Mouse (Mus musculus): Measurements from ENCODE around the gene Serpina3j. TPM values are rescaled to one million over a fixed set of nuclear protein-coding genes. Genes with fewer than 3 reads are reported as not detected.
"Not testable (repeated sequence)": the region's sequence is repeated elsewhere in the genome, so short reads cannot be mapped to it uniquely, and the experiment has no call there.

Serpina3j gene
- polyA plus RNA-seq, 1 experiment from 2014 or later, result not detected

GRCm38 (mm10) chr12:104347091-104347490, 32.7 kb downstream of the Serpina3j start:
- Histone ChIP-seq H3K4me3 (ENCODE audit: low read depth, low read length) (no peak overlapping the region), H3K9ac (ENCODE audit: low read length) (no peak overlapping the region), H3K4me1 (ENCODE audit: control insufficient read depth, insufficient read depth, low read length) (no peaks in the 10 kb centered on the region), H3K4me2 (ENCODE audit: low read depth) (no peak overlapping the region), H3K36me3 (ENCODE audit: control insufficient read depth, insufficient read depth, low read length) (no peaks in the 10 kb centered on the region), H3K27ac (ENCODE audit: low read depth, low read length) (no peak overlapping the region), H3K9me3 (ENCODE audit: control insufficient read depth, low read length) (no peaks in the 10 kb centered on the region), H3K27me3 (ENCODE audit: control insufficient read depth, insufficient read depth, low read length) (no peaks in the 10 kb centered on the region)
- no peak for DNase-seq (ENCODE audit: low spot score)
- WGBS, result 95% methylated on average over 2 of the region's 2 CpGs
- ATAC-seq (ENCODE audit: insufficient read depth, low FRiP score, low TSS enrichment), result no peak

GRCm38 (mm10) chr12:104351812-104352211, 37.5 kb downstream of the Serpina3j start:
- not testable (repeated sequence) for H3K36me3 ChIP-seq (ENCODE audit: control insufficient read depth, insufficient read depth, low read length); H3K4me1 ChIP-seq (ENCODE audit: control insufficient read depth, insufficient read depth, low read length); H3K27me3 ChIP-seq (ENCODE audit: control insufficient read depth, insufficient read depth, low read length); ATAC-seq (ENCODE audit: insufficient read depth, low FRiP score, low TSS enrichment); H3K9me3 ChIP-seq (ENCODE audit: control insufficient read depth, low read length); H3K4me2 ChIP-seq (ENCODE audit: low read depth); H3K9ac ChIP-seq (ENCODE audit: low read length); H3K4me3 ChIP-seq (ENCODE audit: low read depth, low read length); H3K27ac ChIP-seq (ENCODE audit: low read depth, low read length)
- 41% methylated on average over 3 of the region's 3 CpGs for WGBS
- peak; percentile 23 for DNase-seq (ENCODE audit: low spot score)

GRCm38 (mm10) chr12:104356006-104356405, 41.7 kb downstream of the Serpina3j start:
- no peaks in the 10 kb centered on the region for H3K4me1 ChIP-seq (ENCODE audit: control insufficient read depth, insufficient read depth, low read length)
- no peak overlapping the region for H3K9ac ChIP-seq (ENCODE audit: low read length)
- DNase-seq (ENCODE audit: low spot score) (no peak), ATAC-seq (ENCODE audit: insufficient read depth, low FRiP score, low TSS enrichment) (no peak)
- H3K27me3 ChIP-seq (ENCODE audit: control insufficient read depth, insufficient read depth, low read length), result no peaks in the 10 kb centered on the region
- no peak overlapping the region for H3K27ac ChIP-seq (ENCODE audit: low read depth, low read length)
- H3K4me3 ChIP-seq (ENCODE audit: low read depth, low read length), result no peak overlapping the region
- 94% methylated on average over 3 of the region's 3 CpGs for WGBS
- H3K9me3 ChIP-seq (ENCODE audit: control insufficient read depth, low read length), result no peaks in the 10 kb centered on the region
- no peaks in the 10 kb centered on the region for H3K36me3 ChIP-seq (ENCODE audit: control insufficient read depth, insufficient read depth, low read length)
- no peak overlapping the region for H3K4me2 ChIP-seq (ENCODE audit: low read depth)

DNA sequence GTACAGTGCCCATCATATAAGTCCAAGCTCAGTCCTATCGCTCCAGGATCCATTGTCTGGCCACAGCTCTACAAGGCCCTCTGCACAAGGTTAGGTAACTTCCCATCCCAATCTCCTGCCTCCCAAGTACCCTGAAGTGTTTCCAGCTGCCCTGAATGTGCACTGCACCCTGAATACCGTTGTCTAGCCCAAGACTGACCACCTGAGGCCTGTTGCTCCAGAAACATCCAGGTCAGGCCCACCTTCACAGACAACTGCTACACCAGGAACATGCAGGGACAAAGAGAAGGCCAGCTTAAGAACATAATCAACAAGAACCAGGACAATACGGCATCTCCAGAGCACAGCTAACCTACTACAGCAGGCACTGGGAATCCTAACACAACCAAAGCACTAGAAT, 55.6 kb downstream of the Serpina3j start:
- Histone ChIP-seq H3K4me1 (ENCODE audit: control insufficient read depth, insufficient read depth, low read length) (no peaks in the 10 kb centered on the region), H3K36me3 (ENCODE audit: control insufficient read depth, insufficient read depth, low read length) (no peaks in the 10 kb centered on the region), H3K4me3 (ENCODE audit: low read depth, low read length) (no peak overlapping the region), H3K27me3 (ENCODE audit: control insufficient read depth, insufficient read depth, low read length) (no peaks in the 10 kb centered on the region), H3K27ac (ENCODE audit: low read depth, low read length) (no peak overlapping the region), H3K9ac (ENCODE audit: low read length) (no peak overlapping the region), H3K4me2 (ENCODE audit: low read depth) (no peak overlapping the region), H3K9me3 (ENCODE audit: control insufficient read depth, low read length) (no peaks in the 10 kb centered on the region)
- WGBS, result 85% methylated on average over 3 of the region's 3 CpGs
- ATAC-seq (ENCODE audit: insufficient read depth, low FRiP score, low TSS enrichment), result no peak
- no peak for DNase-seq (ENCODE audit: low spot score)

Other genes with a start within 250 kb of the Serpina3j start
- gene Serpina5, start 213.4 kb upstream of the Serpina3j start, polyA plus RNA-seq (2014; fragmentation: Nextera tagmentation; extraction: Ambion mirVana), result not detected in 2 replicates
- gene Serpina3a, start 201.8 kb upstream of the Serpina3j start, polyA plus RNA-seq (2014; fragmentation: Nextera tagmentation; extraction: Ambion mirVana), result not detected in 2 replicates
- gene Serpina3b, start 186.6 kb upstream of the Serpina3j start, polyA plus RNA-seq (2014; fragmentation: Nextera tagmentation; extraction: Ambion mirVana), result not detected in 2 replicates
- not detected in 2 replicates for gene Serpina3c, start 160.7 kb upstream of the Serpina3j start, polyA plus RNA-seq (2014; fragmentation: Nextera tagmentation; extraction: Ambion mirVana)
- gene Serpina3f, start 100.0 kb upstream of the Serpina3j start, polyA plus RNA-seq (2014; fragmentation: Nextera tagmentation; extraction: Ambion mirVana), result not detected in 2 replicates
- gene Serpina3g, start 78.3 kb upstream of the Serpina3j start, polyA plus RNA-seq (2014; fragmentation: Nextera tagmentation; extraction: Ambion mirVana), result 0.33 and 1.3 TPM in 2 replicates
- gene Serpina3i, start 51.4 kb upstream of the Serpina3j start, polyA plus RNA-seq (2014; fragmentation: Nextera tagmentation; extraction: Ambion mirVana), result 0.13 TPM in 1 of 2 replicates, not detected in the other
- not detected in 2 replicates for gene Serpina3k, start 23.9 kb downstream of the Serpina3j start, polyA plus RNA-seq (2014; fragmentation: Nextera tagmentation; extraction: Ambion mirVana)
- gene Serpina3m, start 23.9 kb downstream of the Serpina3j start, polyA plus RNA-seq (2014; fragmentation: Nextera tagmentation; extraction: Ambion mirVana), result not detected in 2 replicates
- gene Serpina3n, start 92.2 kb downstream of the Serpina3j start, polyA plus RNA-seq (2014; fragmentation: Nextera tagmentation; extraction: Ambion mirVana), result not detected in 2 replicates
- 0.38 and 0.54 TPM in 2 replicates for gene Gsc, start 158.8 kb downstream of the Serpina3j start, polyA plus RNA-seq (2014; fragmentation: Nextera tagmentation; extraction: Ambion mirVana)

Data from neural tube, embryonic 11.5 days (tissue).